Mouse (Mus musculus): ENCODE measurements around the gene Ttc34.

Ttc34 gene

GRCm38 (mm10) chr4:154897676-154898465 lies 60.6 kb downstream of the Ttc34 start:
- DNase-seq: no peak

- peak; percentile 54 for DNase-seq
Measured at GRCm38 (mm10) chr4:154898506-154899446, 61.5 kb downstream of the Ttc34 start, which contains the start of gene Fam213b. Gene Fam213b, minus strand, starts transcription at chr4:154899135.

DNA sequence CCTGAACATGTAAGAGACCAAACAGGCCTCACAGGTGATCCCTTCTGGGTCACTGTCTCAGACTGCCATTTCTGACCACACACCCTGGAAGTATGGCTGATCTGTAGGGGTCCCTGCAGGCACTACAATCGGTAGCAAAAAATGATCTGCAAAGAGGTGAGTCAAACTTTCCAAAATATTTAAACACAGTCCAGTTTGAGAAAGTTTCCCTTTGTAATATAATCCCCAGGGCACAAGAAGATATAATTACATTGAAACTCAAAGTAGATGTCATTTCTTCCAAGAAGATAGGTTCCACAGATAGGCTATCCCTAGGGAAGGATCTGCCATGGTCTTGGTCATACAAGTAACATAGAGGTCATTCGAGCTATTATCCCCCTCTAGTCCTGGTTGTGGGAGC lies 65.1 kb downstream of the Ttc34 start:
- DNase-seq: no peak

- peak; percentile 90 for DNase-seq
Measured at GRCm38 (mm10) chr4:154904185-154905071, 67.2 kb downstream of the Ttc34 start.

- peak; percentile 69 for DNase-seq
Measured at GRCm38 (mm10) chr4:154907833-154908232, 70.6 kb downstream of the Ttc34 start.

GRCm38 (mm10) chr4:154908490-154908889 lies 71.2 kb downstream of the Ttc34 start:
- no peak for DNase-seq

DNA sequence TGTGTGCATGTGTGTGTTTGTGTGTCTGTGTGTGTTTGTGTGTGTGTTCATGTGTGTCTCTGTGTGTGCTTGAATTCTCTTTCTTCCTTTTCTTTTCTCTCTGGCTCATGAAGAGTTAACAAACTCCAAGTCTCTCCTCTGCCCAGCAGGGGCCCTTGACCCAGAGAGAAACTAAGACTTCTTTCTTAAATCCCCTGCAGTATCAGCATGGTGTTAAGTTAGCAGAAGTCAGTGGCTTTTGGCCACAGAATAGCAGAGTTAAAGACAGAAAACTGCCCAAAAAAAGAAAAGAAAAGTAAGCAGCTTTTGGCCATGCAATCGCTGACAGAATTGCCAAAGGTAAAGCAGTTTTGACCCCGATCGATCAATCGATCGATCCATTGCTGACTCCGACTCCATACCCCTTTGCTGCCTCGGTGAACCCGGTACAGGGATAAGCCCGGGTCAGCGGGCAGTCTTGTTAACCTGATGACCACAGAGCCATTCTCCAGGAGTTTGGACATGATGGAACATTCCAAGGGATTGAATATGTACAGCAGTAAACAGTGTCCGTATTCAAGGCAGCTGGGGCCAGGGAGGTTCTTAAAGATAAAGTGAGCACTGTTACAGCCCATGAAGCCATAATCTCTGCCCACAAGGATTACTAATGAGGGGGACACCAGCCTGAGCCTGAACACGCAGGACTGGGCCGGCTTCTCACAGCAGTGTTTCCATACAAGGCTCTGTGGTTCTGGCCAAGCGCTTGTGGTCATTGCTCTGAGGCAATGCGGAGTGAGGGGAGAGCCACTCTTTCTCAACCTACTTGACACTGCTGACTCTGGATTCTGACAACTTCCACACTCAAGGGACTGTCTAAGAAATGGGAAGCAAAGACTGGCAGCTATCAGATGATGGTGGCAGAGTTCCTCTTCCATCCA lies 73.6 kb downstream of the Ttc34 start:
- no peak for DNase-seq

- no peak for DNase-seq
Measured at GRCm38 (mm10) chr4:154911644-154912043, 74.4 kb downstream of the Ttc34 start.

GRCm38 (mm10) chr4:154913845-154914244 lies 76.6 kb downstream of the Ttc34 start:
- no peak for DNase-seq

DNA sequence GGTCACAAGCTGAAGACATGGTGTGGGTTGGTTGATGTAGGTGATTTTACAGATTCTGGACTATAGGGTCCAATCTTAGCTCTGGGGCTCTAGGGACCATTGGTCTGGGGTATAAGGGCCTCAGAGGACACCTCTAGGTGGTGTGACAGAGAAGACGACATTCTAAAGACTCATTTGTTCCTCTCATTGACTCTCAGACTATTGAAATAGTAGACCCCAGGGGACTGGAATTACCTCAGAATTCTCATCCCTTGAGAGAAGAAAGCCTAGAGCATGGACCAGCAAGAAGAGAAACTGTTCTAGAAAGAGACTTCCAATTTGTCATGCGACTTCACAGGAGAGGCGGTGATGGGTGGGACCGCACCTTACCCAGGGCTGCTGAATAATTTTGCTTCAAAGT lies 77.0 kb downstream of the Ttc34 start:
- no peak for DNase-seq

DNA sequence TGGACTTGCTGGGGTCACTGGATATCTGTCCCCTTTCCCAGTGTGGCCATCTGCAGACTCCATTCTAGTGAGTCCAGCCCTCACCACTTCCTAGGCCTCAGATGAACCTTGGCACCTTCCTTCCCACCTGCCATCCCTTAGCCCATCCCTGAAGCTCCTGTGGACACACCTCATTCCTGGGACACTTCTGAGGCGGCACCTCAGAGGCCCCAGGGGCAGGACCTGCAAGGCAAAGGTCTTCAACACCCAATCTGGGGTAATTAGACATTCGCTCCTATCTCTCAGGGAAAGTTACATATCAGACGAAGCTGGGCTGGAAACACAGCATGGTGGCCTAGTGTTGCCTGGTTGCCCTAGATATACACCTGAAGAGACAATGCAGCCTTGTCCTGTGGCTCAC lies 77.4 kb downstream of the Ttc34 start:
- no peak for DNase-seq

- DNase-seq: no peak
Measured at GRCm38 (mm10) chr4:154915286-154915685, 78.0 kb downstream of the Ttc34 start.

- DNase-seq: no peak
Measured at GRCm38 (mm10) chr4:154916662-154917061, 79.4 kb downstream of the Ttc34 start.

Data from thymus, postnatal 25 days (tissue).